Mouse (Mus musculus): ENCODE data around the gene Pdlim4.

DNA sequence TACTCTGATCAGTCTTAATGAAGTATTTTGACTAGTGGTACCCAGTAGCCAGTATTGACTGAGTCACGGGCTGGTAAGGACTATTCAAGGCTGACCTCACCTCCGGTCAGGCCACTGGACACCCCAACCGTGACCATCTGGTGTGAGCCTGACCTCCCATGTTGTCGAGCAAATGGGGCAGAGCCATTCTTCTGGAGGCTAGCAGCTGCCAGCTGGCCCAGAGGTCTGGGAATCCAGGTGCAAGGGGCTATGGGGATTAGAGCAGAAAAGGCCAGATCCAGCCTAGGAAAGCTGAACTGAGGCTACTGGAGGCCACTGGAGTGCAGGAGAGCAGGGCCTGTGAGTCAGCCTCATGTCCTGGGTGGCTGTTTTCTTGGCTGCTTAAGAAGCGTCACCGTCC is 6.5 kb upstream of the Pdlim4 start:
- TF ChIP-seq POLR2A (IDR thresholded peaks at IDR 0.05; ENCODE audit: insufficient read depth, low read length): no peak
- TF ChIP-seq CTCF (IDR thresholded peaks at IDR 0.05; ENCODE audit: low read depth, low read length): no peak

Measured in ES-Bruce4 (cell line).